Mouse (Mus musculus): Measurements from ENCODE around the gene Gm5089. TPM values are rescaled to one million over a fixed set of nuclear protein-coding genes. Genes with fewer than 3 reads are reported as not detected.

Gm5089 gene
- total RNA-seq, 2 experiments from 2014 or later: 0.16 TPM; not detected in 1

DNA sequence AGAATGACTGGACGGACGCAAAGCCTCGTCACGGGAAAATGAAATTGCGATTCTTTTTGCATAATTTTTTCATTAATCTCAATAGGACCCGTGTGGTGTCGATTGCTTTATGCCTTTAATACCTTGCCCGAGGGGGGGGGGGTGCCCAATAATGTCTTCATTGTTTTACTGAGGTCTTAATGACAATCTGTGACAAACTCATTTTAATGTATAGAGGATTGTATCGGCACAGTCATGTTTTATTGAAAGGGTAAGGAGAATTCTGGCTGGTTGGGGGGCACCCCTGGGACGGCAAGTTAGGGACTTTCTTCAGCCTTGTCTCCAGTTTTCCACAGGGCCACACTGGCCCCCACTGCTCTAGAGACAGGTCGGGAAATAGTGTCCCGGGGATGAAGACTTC, 45.7 kb downstream of the Gm5089 start:
- intact Hi-C loops (cut with DNase I): loop anchor here (5.0 kb wide), 1 partner anchor 47 kb away; the partner anchor contains the start of gene Gm5089

GRCm38 (mm10) chr14:122404596-122405154, 46.2 kb downstream of the Gm5089 start:
- DNase-seq (ENCODE audit: extremely low spot score in 1 of 2, low spot score in 2 of 2): no peak
- intact Hi-C loops (cut with DNase I): loop anchor here (5.0 kb wide), 1 partner anchor 48 kb away; the partner anchor contains the start of gene Gm5089

More for the DNA sequence above, 45.7 kb downstream of the Gm5089 start:
- no peak for DNase-seq (ENCODE audit: extremely low spot score in 1 of 2, low spot score in 2 of 2)

DNA sequence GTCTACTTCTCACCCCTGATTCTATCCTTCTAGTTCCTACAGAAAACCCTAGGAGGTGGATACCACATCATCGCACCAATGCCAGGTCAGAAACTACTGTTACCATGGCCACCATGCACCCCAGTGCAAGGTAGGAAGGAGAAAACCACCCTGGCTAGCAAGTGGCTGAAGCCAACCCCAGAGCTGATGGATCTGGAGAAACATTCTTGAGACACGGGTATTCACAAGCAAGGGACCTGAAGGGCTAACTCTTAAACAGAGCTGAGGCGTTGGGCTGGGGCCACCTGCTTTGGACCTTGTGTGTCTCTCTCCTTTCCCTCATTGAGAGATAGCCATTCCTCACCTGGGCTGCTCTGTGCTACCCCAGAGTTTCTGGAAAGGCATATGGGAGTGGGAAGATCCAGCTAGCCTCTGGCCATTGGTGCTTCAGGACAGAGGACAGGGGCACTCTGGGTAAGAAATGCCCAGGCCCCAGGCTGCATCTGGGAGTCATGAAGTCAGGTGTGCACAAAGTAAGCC, 47.4 kb downstream of the Gm5089 start:
- intact Hi-C loops (cut with DNase I): no loop called here
- no peak for DNase-seq (ENCODE audit: extremely low spot score in 1 of 2, low spot score in 2 of 2)

DNA sequence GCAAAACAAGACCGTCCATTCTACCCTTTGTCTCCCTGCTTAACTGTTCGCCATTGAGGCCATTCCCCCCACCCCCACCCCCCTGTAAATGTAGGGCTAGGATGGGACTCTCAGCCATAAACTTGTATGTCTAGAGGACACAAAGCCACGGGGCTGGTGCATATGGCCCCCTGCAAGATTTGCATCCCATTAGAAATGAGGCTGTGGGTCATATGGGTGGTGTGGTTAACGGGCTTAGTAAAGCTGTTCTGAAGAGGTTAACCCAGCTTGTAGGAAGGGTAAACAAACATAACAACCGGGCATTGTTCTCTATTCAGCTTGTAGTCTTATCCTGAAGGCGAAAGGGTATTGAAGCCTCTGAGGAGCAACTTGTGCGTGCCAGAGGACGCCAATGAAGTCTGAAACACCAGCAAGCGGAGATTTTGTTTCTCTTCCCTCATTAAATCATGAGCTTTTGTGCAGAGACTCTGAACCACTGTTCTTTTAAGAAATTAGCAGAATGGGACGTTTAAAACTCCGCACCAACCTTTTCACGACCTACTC, 48.1 kb downstream of the Gm5089 start:
- no peak for DNase-seq (ENCODE audit: extremely low spot score in 1 of 2, low spot score in 2 of 2)
- intact Hi-C loops (cut with DNase I): no loop called here

DNA sequence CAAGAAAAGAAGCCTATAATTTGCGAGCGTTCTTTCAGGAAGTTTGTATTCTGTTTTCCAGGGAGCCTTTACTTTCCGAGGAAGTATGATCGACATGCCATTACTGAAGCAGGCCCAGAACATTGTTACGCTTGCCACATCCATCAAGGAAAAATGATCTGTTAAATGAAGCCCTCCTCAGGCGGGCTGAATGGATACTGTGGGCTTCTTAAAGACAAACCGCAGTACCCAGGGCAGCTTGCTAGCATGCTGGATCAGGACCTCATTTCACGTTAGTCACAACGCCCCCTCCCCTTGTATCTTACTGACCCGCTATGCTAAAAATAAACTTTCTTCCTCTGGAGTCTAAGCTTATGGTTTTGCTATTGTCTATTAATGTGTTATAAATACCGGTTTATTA, 49.0 kb downstream of the Gm5089 start:
- intact Hi-C loops (cut with DNase I): no loop called here
- DNase-seq (ENCODE audit: extremely low spot score in 1 of 2, low spot score in 2 of 2): no peak

DNA sequence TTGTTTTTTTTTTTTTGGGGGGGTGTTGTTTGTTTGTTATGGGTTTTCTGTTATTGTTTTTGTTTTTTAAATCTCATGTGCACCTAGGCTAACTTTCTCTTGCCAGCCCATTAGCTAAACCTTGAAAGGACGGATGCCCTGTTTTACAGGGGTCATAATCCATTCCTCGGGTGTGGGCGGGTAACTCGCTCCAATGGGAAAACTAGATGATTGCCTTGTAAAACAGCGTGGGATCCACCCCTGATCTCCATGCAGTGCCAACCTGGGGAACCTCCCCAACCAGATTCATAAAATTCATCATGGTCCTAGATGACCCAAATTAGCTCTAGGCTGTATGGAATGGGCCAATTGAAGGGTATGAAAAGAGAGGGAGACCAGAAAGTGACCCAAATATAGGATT, 51.0 kb downstream of the Gm5089 start:
- intact Hi-C loops (cut with DNase I): no loop called here
- DNase-seq (ENCODE audit: extremely low spot score in 1 of 2, low spot score in 2 of 2): no peak

DNA sequence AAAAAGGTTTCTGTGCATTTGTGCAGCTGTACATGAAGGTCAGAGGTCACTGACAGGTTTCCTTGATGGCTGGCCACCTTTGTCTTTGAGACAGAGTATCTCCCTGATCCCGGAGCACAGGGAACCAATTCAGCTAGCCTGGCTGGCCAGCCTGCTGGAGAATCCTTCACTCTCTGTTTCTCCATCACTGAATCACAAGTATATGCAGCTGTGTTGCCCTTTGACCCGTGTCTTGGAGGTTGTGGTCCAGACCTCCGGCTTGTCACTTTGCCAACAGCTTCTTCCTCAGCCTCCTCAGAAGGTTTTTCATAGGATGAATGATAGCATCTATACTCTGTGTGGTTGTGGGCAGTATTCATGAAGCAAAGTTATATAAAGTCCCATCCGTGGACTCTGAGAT, 52.2 kb downstream of the Gm5089 start:
- intact Hi-C loops (cut with DNase I): no loop called here
- no peak for DNase-seq (ENCODE audit: extremely low spot score in 1 of 2, low spot score in 2 of 2)

DNA sequence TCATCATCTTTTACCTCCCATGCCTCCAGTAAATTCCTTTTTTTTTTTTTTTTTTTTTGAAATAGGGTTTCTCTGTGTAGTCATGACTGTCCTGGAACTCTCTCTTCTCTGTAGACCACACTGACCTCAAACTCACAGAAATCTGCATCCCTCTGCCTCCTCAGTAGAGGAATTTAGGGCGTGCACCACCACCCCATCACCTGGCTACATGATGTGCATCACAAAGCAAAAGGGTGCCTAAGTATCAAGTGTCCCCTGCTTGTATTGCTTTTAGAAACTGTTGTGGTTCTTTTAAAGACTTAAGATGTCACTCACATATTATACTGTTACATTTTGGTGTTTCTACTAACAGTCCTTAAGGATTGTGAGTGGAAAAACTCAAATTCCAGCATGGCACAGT, 57.8 kb downstream of the Gm5089 start:
- DNase-seq (ENCODE audit: extremely low spot score in 1 of 2, low spot score in 2 of 2): no peak
- intact Hi-C loops (cut with DNase I): no loop called here

DNA sequence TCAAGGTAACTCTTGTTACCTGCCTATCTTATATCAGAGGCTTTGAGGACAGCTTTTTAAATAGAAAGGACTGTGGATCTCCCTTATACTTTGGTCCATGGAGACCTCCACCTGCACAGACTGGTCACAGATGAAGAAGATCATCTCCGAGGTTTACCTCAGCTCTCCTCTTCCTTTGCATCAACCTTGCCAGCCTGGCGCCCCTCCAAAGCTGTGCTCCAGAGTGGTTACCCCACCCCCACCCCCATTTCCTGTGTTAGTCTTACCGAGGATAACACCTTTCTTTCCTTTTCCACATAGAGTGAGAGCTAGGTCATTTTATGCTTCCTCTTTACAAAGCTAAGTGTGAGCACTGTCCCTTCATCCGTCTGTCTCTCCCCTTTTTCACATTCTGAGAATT, 60.0 kb downstream of the Gm5089 start:
- no peak for DNase-seq (ENCODE audit: extremely low spot score in 1 of 2, low spot score in 2 of 2)
- intact Hi-C loops (cut with DNase I): no loop called here

DNA sequence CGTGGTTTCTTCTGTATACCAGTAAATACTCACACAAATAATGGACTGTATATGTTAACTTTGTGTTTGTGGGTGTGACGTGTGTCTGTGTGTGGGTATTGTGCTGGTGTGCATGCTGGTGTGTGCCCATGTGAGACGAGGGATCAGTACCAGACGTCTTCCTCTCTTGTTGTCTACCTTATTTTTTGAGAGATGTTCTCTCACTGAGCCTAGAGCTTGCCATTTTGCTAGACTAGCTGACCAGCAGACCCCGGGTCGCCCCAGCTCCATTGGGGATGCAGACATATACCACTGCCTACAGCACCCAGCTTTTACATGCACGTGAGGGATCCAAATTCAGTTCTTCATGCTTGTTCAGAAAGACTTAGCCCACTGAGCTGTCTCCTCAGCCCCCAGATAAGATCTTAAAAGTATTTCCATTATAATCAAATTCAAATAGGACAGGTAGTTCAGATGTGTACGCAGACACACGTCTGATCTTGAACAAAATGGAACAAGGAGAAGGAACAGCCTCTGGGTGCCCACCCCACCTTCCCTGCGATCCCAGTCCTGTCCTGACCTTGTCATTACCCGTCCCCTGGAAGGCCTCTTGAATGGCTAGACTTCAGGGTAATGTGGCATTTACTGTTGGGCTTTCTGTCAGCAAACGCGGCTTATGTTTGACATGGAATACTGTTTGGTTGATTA, 61.1 kb downstream of the Gm5089 start:
- DNase-seq (ENCODE audit: extremely low spot score in 1 of 2, low spot score in 2 of 2): no peak
- intact Hi-C loops (cut with DNase I): no loop called here

- intact Hi-C loops (cut with DNase I): no loop called here
Observed at GRCm38 (mm10) chr14:122388431-122389031, 62.4 kb downstream of the Gm5089 start.

GRCm38 (mm10) chr14:122387781-122388180, 63.1 kb downstream of the Gm5089 start:
- intact Hi-C loops (cut with DNase I): no loop called here
- no peak for DNase-seq (ENCODE audit: extremely low spot score in 1 of 2, low spot score in 2 of 2)

More at GRCm38 (mm10) chr14:122388431-122389031, 62.4 kb downstream of the Gm5089 start:
- no peak for DNase-seq (ENCODE audit: extremely low spot score in 1 of 2, low spot score in 2 of 2)

GRCm38 (mm10) chr14:122386281-122387130, 64.4 kb downstream of the Gm5089 start:
- intact Hi-C loops (cut with DNase I): no loop called here
- no peak for DNase-seq (ENCODE audit: extremely low spot score in 1 of 2, low spot score in 2 of 2)

DNA sequence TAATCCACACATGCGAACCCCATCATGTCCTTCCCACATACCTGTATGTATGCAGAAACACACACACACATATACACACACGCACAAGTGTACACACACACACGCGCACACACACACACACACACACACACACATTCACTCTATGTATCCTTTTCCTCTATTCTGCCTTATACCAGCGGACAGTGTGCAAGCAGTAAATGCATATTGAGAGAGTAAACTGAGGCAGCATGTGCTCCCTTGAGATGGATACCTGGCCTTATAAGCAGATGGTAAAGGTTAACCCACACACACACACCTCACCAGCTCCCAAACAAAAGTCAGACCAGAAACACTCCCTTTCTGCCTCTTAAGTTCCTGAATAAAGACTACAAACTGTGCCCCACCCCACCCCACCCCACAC, 65.2 kb downstream of the Gm5089 start:
- no peak for DNase-seq (ENCODE audit: extremely low spot score in 1 of 2, low spot score in 2 of 2)
- intact Hi-C loops (cut with DNase I): no loop called here

GRCm38 (mm10) chr14:122385238-122385534, 65.7 kb downstream of the Gm5089 start:
- intact Hi-C loops (cut with DNase I): no loop called here
- DNase-seq (ENCODE audit: extremely low spot score in 1 of 2, low spot score in 2 of 2): no peak
